Mouse (Mus musculus) hindbrain, embryonic 12.5 days (tissue): Measurements from ENCODE around the gene Aox4. TPM values are rescaled to one million over a fixed set of nuclear protein-coding genes. Genes with fewer than 3 reads are reported as not detected.
A peak's percentile ranks its signal among the peaks of the same experiment; 100 is the strongest.

Source experiments
- ATAC-seq: fragments of 200-750 bp; cut with Nextera tagmentation; 2 replicates; pipeline ENCODE4 v1.8.0; 2017; ENCODE audit warnings: moderate TSS enrichment; ENCODE audit not compliant: low FRiP score
- H3K27ac ChIP-seq: fragments of 300-500 bp; sonication (generic); 2 replicates; pipeline ENCODE4 v1.5.1; 2016; ENCODE audit warnings: mild to moderate bottlenecking
- H3K27me3 ChIP-seq: fragments of 300-500 bp; sonication (generic); 2 replicates; pipeline ENCODE4 v1.6.1; 2016; ENCODE audit warnings: mild to moderate bottlenecking
- H3K36me3 ChIP-seq: fragments of 300-500 bp; sonication (generic); 2 replicates; pipeline ENCODE4 v1.6.1; 2016; ENCODE audit warnings: mild to moderate bottlenecking
- H3K4me1 ChIP-seq: fragments of 300-500 bp; sonication (generic); 2 replicates; pipeline ENCODE4 v1.6.1; 2016
- H3K4me2 ChIP-seq: fragments of 300-500 bp; sonication (generic); replicated peaks from 2 replicates; pipeline ENCODE4 v1.6.1; 2016; ENCODE audit warnings: mild to moderate bottlenecking
- H3K4me3 ChIP-seq: fragments of 300-500 bp; sonication (generic); 2 replicates; pipeline ENCODE4 v1.5.1; 2016; ENCODE audit warnings: mild to moderate bottlenecking
- H3K9ac ChIP-seq: fragments of 300-500 bp; sonication (generic); 2 replicates; pipeline ENCODE4 v1.6.1; 2016; ENCODE audit warnings: mild to moderate bottlenecking, moderate library complexity
- H3K9me3 ChIP-seq: fragments of 300-500 bp; sonication (generic); replicated peaks from 2 replicates; pipeline ENCODE4 v1.6.1; 2016; ENCODE audit warnings: mild to moderate bottlenecking
- WGBS: fragments of 180-500 bp; shearing (Covaris S2); methylation state at CpG from one replicate; pipeline ENCODE4 v1.1.7; 2016; 5-methylcytosine and 5-hydroxymethylcytosine counted together
- polyA plus RNA-seq: library from polyadenylated mRNA; unstranded; fragments of >200 nt; fragmentation: Nextera tagmentation; extraction: Ambion mirVana; gene quantifications from 2 replicates; pipeline ENCODE4 v1.2.1, GENCODE M21; 2016

Gene Aox4
- polyA plus RNA-seq, 1 experiment from 2014 or later = 0.04 TPM

- ATAC-seq = no peak
- WGBS = 34% methylated on average over 16 of the region's 16 CpGs
- no peak overlapping the region for H3K27ac ChIP-seq
- no peaks in the 10 kb centered on the region for H3K9me3 ChIP-seq
- no peaks in the 10 kb centered on the region for H3K4me1 ChIP-seq
- H3K36me3 ChIP-seq = no peaks in the 10 kb centered on the region
- H3K4me3 ChIP-seq = no peak overlapping the region
- H3K9ac ChIP-seq = no peak overlapping the region
- no peak overlapping the region for H3K4me2 ChIP-seq
- no peaks in the 10 kb centered on the region for H3K27me3 ChIP-seq
Measured at GRCm38 (mm10) chr1:58289863-58290469, 79.8 kb downstream of the Aox4 start.

GRCm38 (mm10) chr1:58291394-58292300 is 81.5 kb downstream of the Aox4 start:
- Histone ChIP-seq H3K27me3 (no peaks in the 10 kb centered on the region), H3K36me3 (no peaks in the 10 kb centered on the region), H3K4me2 (no peak overlapping the region), H3K9ac (no peak overlapping the region), H3K4me1 (no peaks in the 10 kb centered on the region), H3K27ac (no peak overlapping the region), H3K4me3 (no peak overlapping the region), H3K9me3 (no peaks in the 10 kb centered on the region)
- no peak for ATAC-seq
- 70% methylated on average over 13 of the region's 13 CpGs for WGBS

DNA sequence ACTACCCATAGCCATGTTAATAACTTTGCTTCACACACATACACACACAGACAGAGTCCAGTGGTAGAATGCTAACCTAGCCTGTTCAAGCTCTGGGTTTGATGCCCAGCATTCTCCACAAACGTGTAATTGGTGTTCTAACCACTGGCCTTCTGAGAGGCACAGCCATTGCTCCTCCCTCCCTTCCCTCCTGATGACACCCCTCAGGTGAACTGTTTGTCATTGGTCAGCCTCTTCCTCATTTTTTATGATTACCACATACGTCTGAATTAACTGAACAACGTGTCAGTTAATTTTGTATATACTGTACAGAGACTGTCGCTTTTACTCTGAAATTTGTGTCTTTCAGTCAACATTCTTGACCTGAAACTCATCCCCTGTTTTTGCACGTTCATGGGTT is 84.5 kb downstream of the Aox4 start:
- H3K4me2 ChIP-seq = no peak overlapping the region
- no peak overlapping the region for H3K27ac ChIP-seq
- H3K4me3 ChIP-seq = no peak overlapping the region
- no peak overlapping the region for H3K9ac ChIP-seq
- H3K4me1 ChIP-seq = no peaks in the 10 kb centered on the region
- no peaks in the 10 kb centered on the region for H3K36me3 ChIP-seq
- no peak for ATAC-seq
- WGBS = 86% methylated on average over 5 of the region's 5 CpGs
- no peaks in the 10 kb centered on the region for H3K9me3 ChIP-seq
- no peaks in the 10 kb centered on the region for H3K27me3 ChIP-seq

GRCm38 (mm10) chr1:58296278-58296677 is 86.1 kb downstream of the Aox4 start:
- Histone ChIP-seq H3K27me3 (no peaks in the 10 kb centered on the region), H3K4me2 (no peak overlapping the region), H3K36me3 (no peaks in the 10 kb centered on the region), H3K4me1 (no peaks in the 10 kb centered on the region), H3K9me3 (no peaks in the 10 kb centered on the region), H3K4me3 (no peak overlapping the region), H3K9ac (no peak overlapping the region), H3K27ac (no peak overlapping the region)
- WGBS = 5% methylated on average over 7 of the region's 7 CpGs
- ATAC-seq = peak; percentile 73

DNA sequence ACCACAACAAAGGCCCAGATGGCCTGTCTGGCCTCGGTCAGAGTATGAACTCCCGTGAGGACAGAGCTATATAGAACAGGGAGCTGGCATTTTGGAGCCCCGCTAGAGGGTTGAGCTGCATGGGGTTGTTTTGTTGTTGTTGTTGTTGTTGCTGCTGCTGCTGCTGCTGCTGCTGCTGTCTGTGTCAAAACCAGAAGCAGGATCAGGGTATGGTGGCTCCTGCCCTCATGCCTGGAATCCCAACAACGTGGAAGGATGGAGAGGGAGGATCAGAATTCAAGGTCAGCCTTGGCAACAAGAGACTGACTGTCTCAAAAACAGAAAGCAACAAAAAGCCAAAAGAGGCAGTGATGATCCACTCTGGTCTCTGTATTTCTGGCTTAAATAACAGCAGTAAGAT is 86.6 kb downstream of the Aox4 start:
- H3K36me3 ChIP-seq = no peaks in the 10 kb centered on the region
- H3K27me3 ChIP-seq = no peaks in the 10 kb centered on the region
- no peak overlapping the region for H3K4me3 ChIP-seq
- H3K9me3 ChIP-seq = no peaks in the 10 kb centered on the region
- H3K4me1 ChIP-seq = no peaks in the 10 kb centered on the region
- WGBS = 54% methylated on average over 4 of the region's 4 CpGs
- no peak overlapping the region for H3K9ac ChIP-seq
- no peak for ATAC-seq
- no peak overlapping the region for H3K4me2 ChIP-seq
- no peak overlapping the region for H3K27ac ChIP-seq

DNA sequence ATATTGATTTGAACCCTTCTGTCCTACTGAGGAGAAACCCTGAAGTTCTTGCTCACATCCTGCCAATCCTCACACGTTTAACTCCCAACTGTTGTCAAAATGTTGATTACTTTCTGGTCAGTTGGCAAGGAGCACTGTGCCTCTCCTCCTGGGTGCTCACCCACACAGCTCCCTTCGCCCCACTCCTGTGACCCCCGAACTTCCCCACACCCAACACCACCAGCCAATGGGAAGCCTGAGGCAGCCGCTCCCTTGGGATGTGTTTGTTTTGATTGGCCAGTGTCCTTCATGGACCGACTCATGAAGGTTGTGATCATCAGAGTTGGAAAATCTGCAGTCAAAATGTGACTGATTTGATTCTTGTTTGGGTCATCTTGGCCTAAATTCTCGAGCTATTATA is 88.2 kb downstream of the Aox4 start:
- ATAC-seq = no peak
- no peak overlapping the region for H3K4me2 ChIP-seq
- no peaks in the 10 kb centered on the region for H3K27me3 ChIP-seq
- H3K9me3 ChIP-seq = no peaks in the 10 kb centered on the region
- H3K27ac ChIP-seq = no peak overlapping the region
- no peaks in the 10 kb centered on the region for H3K36me3 ChIP-seq
- H3K4me1 ChIP-seq = no peaks in the 10 kb centered on the region
- no peak overlapping the region for H3K9ac ChIP-seq
- no peak overlapping the region for H3K4me3 ChIP-seq
- 80% methylated on average over 6 of the region's 6 CpGs for WGBS

- 95% methylated on average over 7 of the region's 7 CpGs for WGBS
- no peaks in the 10 kb centered on the region for H3K9me3 ChIP-seq
- H3K4me1 ChIP-seq = no peaks in the 10 kb centered on the region
- ATAC-seq = no peak
- no peak overlapping the region for H3K9ac ChIP-seq
- H3K27ac ChIP-seq = no peak overlapping the region
- no peak overlapping the region for H3K4me3 ChIP-seq
- H3K27me3 ChIP-seq = no peaks in the 10 kb centered on the region
- H3K36me3 ChIP-seq = no peaks in the 10 kb centered on the region
- H3K4me2 ChIP-seq = no peak overlapping the region
Measured at GRCm38 (mm10) chr1:58301073-58301472, 90.9 kb downstream of the Aox4 start.

DNA sequence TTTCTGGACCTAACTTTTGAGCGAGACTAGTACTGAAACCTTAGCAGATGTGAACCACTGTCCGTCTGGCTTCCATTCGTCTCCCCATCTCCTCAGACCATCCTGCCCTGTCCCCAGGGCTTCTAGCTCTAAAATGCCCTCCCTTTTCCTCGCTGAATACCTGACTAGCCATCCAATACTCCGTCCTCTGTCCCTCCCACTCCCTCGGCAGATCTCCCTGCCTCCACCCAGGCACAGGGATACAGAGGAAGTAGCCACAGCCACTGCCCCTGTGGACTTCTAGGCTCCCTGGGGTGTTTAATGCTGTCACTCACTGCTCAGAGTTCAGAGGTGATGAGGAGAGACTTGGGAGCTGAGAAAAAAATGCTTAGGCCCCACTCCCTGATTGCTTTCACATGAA is 91.8 kb downstream of the Aox4 start:
- no peaks in the 10 kb centered on the region for H3K9me3 ChIP-seq
- no peak overlapping the region for H3K4me2 ChIP-seq
- H3K4me1 ChIP-seq = no peaks in the 10 kb centered on the region
- no peak overlapping the region for H3K4me3 ChIP-seq
- H3K36me3 ChIP-seq = no peaks in the 10 kb centered on the region
- H3K9ac ChIP-seq = no peak overlapping the region
- H3K27ac ChIP-seq = no peak overlapping the region
- no peak for ATAC-seq
- 66% methylated on average over 5 of the region's 6 CpGs for WGBS
- H3K27me3 ChIP-seq = no peaks in the 10 kb centered on the region

- Histone ChIP-seq H3K4me2 (no peak overlapping the region), H3K9me3 (no peaks in the 10 kb centered on the region), H3K27me3 (no peaks in the 10 kb centered on the region), H3K4me3 (no peak overlapping the region), H3K27ac (no peak overlapping the region), H3K36me3 (no peaks in the 10 kb centered on the region), H3K9ac (no peak overlapping the region), H3K4me1 (no peaks in the 10 kb centered on the region)
- 89% methylated on average over 6 of the region's 6 CpGs for WGBS
- ATAC-seq = no peak
Measured at GRCm38 (mm10) chr1:58303009-58303408, 92.8 kb downstream of the Aox4 start.

DNA sequence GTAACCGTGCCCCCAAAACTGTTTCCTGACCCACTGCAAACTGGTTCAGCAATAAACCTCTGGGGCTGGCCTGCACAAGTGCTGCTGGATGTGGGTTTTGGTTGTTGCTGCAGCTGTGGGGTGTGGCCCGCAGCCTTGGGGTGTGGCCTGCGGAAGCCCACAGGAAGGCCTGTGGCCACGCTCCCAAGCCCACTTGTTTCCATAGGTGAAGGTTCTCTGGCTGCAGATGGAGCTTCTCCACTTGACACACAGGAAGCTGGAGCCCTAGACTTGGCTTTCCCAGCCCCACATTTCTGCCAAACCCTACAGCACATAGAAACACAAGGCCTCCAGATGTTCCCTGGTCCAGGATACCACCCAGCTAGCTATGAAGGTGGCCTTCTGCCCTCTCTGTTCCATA is 93.5 kb downstream of the Aox4 start:
- WGBS = 89% methylated on average over 4 of the region's 4 CpGs
- Histone ChIP-seq H3K9me3 (no peaks in the 10 kb centered on the region), H3K36me3 (no peaks in the 10 kb centered on the region), H3K27ac (no peak overlapping the region), H3K4me2 (no peak overlapping the region), H3K4me3 (no peak overlapping the region), H3K27me3 (no peaks in the 10 kb centered on the region), H3K4me1 (no peaks in the 10 kb centered on the region), H3K9ac (no peak overlapping the region)
- no peak for ATAC-seq

DNA sequence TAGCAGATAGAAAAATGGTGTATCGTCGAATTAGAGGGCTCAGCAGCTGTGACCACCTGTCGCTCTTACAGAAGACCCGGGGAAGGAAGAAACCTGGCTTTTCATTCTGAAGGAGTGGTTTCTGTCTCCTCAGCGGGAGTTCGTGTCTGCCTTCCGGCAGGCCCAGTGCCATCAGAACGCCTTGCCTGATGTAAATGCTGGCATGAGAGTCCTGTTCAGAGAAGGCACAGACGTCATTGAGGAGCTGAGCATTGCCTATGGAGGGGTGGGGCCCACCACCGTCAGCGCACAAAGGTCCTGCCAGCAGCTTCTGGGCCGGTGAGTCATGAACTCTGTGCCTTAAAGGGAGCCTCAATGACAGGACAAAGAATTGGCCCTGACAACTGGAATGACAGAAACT is 94.1 kb downstream of the Aox4 start:
- H3K4me1 ChIP-seq = no peaks in the 10 kb centered on the region
- no peak overlapping the region for H3K27ac ChIP-seq
- H3K9ac ChIP-seq = no peak overlapping the region
- H3K4me2 ChIP-seq = no peak overlapping the region
- no peaks in the 10 kb centered on the region for H3K36me3 ChIP-seq
- ATAC-seq = no peak
- no peak overlapping the region for H3K4me3 ChIP-seq
- WGBS = 59% methylated on average over 12 of the region's 12 CpGs
- no peaks in the 10 kb centered on the region for H3K27me3 ChIP-seq
- H3K9me3 ChIP-seq = no peaks in the 10 kb centered on the region

- 83% methylated on average over 8 of the region's 8 CpGs for WGBS
- no peak overlapping the region for H3K27ac ChIP-seq
- no peak overlapping the region for H3K9ac ChIP-seq
- ATAC-seq = no peak
- H3K4me2 ChIP-seq = no peak overlapping the region
- H3K4me3 ChIP-seq = no peak overlapping the region
- no peaks in the 10 kb centered on the region for H3K36me3 ChIP-seq
- no peaks in the 10 kb centered on the region for H3K27me3 ChIP-seq
- no peaks in the 10 kb centered on the region for H3K4me1 ChIP-seq
- H3K9me3 ChIP-seq = no peaks in the 10 kb centered on the region
Measured at GRCm38 (mm10) chr1:58307181-58307580, 97.0 kb downstream of the Aox4 start.

DNA sequence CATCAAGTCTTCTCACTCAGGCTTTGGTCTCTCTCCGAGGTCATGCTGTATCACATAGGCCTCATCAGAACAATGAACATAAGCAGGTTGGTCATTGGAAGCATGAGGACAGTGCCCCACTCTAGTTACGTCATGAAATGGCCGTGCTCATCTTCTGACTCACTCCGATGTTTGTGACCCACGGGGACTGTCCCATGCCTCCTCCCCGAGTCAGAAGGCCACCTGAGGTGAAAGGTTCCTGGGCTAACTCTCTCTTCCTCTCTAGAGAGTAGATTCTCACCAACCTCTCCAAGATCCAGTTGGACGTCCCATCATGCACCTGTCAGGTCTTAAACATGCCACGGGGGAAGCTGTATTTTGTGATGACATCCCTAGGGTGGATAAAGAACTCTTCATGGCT is 98.4 kb downstream of the Aox4 start:
- WGBS = 91% methylated on average over 8 of the region's 8 CpGs
- Histone ChIP-seq H3K27me3 (no peaks in the 10 kb centered on the region), H3K36me3 (no peaks in the 10 kb centered on the region), H3K4me2 (no peak overlapping the region), H3K9ac (no peak overlapping the region), H3K9me3 (no peaks in the 10 kb centered on the region), H3K27ac (no peak overlapping the region), H3K4me3 (no peak overlapping the region), H3K4me1 (no peaks in the 10 kb centered on the region)
- ATAC-seq = no peak
